Mouse (Mus musculus): ENCODE data around the gene Ttc5. TPM values are rescaled to one million over a fixed set of nuclear protein-coding genes. Genes with fewer than 3 reads are reported as not detected.
"Not testable (repeated sequence)": the region's sequence is repeated elsewhere in the genome, so short reads cannot be mapped to it uniquely, and the experiment has no call there.

Ttc5 gene
- total RNA-seq (2021), result 1 to 10 TPM; 6.2 to 6.4 TPM
- long read RNA-seq, experiment 1, transcript Ttc5-201 (10 exons, 1,842 nt), result major isoform, 15 of 17 reads
- long read RNA-seq, experiment 1, partial matches to known transcripts, result 0 of 17 reads
- long read RNA-seq, experiment 1, other reads (novel, unspliced or antisense), result 2 of 17 reads
- long read RNA-seq, experiment 2, transcript Ttc5-201 (10 exons, 1,842 nt), result major isoform, 11 of 15 reads
- long read RNA-seq, experiment 2, partial matches to known transcripts, result 0 of 15 reads
- long read RNA-seq, experiment 2, other reads (novel, unspliced or antisense), result 0 of 15 reads

- TF ChIP-seq CTCF (IDR thresholded peaks at IDR 0.05), result peak; percentile 98
- intact Hi-C loops (cut with DNase I), result no loop called here
- peak; percentile 92 for DNase-seq
- peak within 1 kb of the TSS; percentile 87 for H3K27ac ChIP-seq
- peak within 1 kb of the TSS; percentile 100 for H3K4me3 ChIP-seq
These were observed at the start of gene Ttc5 for GRCm38 (mm10) chr14:50785251-50785637. Gene Ttc5, minus strand, starts transcription at chr14:50785519.

GRCm38 (mm10) chr14:50834435-50834834 lies 49.1 kb upstream of the Ttc5 start:
- TF ChIP-seq CTCF (IDR thresholded peaks at IDR 0.05), result no peak
- DNase-seq, result no peak
- intact Hi-C loops (cut with DNase I), result no loop called here
- Histone ChIP-seq H3K27ac (no peak overlapping the region), H3K4me3 (no peak overlapping the region)

- DNase-seq, result no peak
- Histone ChIP-seq H3K4me3 (no peak overlapping the region), H3K27ac (no peak overlapping the region)
- intact Hi-C loops (cut with DNase I), result no loop called here
- TF ChIP-seq CTCF (IDR thresholded peaks at IDR 0.05), result no peak
These were observed 48.6 kb upstream of the Ttc5 start for GRCm38 (mm10) chr14:50833964-50834363.

- Histone ChIP-seq H3K4me3 (peak overlapping the region; percentile 37), H3K27ac (no peak overlapping the region)
- peak; percentile 41 for DNase-seq
- TF ChIP-seq CTCF (IDR thresholded peaks at IDR 0.05), result no peak
- intact Hi-C loops (cut with DNase I), result loop anchor here (10.0 kb wide), 1 partner anchor 65 kb away; no protein-coding TSS in a partner anchor
These were observed 44.6 kb upstream of the Ttc5 start for GRCm38 (mm10) chr14:50829878-50830277.

GRCm38 (mm10) chr14:50826579-50826978 lies 41.3 kb upstream of the Ttc5 start:
- intact Hi-C loops (cut with DNase I), result loop anchor here (10.0 kb wide), 1 partner anchor 62 kb away; no protein-coding TSS in a partner anchor
- H3K4me3 ChIP-seq, result no peak overlapping the region
- DNase-seq, result no peak
- no peak overlapping the region for H3K27ac ChIP-seq
- TF ChIP-seq CTCF (IDR thresholded peaks at IDR 0.05), result no peak

- DNase-seq, result no peak
- no peak for TF ChIP-seq CTCF (IDR thresholded peaks at IDR 0.05)
- intact Hi-C loops (cut with DNase I), result loop anchor here (10.0 kb wide), 1 partner anchor 59 kb away; no protein-coding TSS in a partner anchor
These were observed 38.9 kb upstream of the Ttc5 start for GRCm38 (mm10) chr14:50824219-50824618.

GRCm38 (mm10) chr14:50823240-50823639 lies 37.9 kb upstream of the Ttc5 start:
- peak; percentile 18; the same call in 1 of the 2 replicates for TF ChIP-seq CTCF (IDR thresholded peaks at IDR 0.05)
- no peak overlapping the region for H3K4me3 ChIP-seq
- H3K27ac ChIP-seq, result no peak overlapping the region
- no peak for DNase-seq
- intact Hi-C loops (cut with DNase I), result loop anchor here (10.0 kb wide), 1 partner anchor 58 kb away; no protein-coding TSS in a partner anchor

More at GRCm38 (mm10) chr14:50824219-50824618, 38.9 kb upstream of the Ttc5 start:
- no peak overlapping the region for H3K27ac ChIP-seq
- no peak overlapping the region for H3K4me3 ChIP-seq

GRCm38 (mm10) chr14:50813060-50813459 lies 27.7 kb upstream of the Ttc5 start:
- intact Hi-C loops (cut with DNase I), result no loop called here
- no peak overlapping the region for H3K27ac ChIP-seq
- TF ChIP-seq CTCF (IDR thresholded peaks at IDR 0.05), result no peak
- no peak overlapping the region for H3K4me3 ChIP-seq
- no peak for DNase-seq

- Histone ChIP-seq H3K27ac (peak within 1 kb of the TSS; percentile 89), H3K4me3 (peak within 1 kb of the TSS; percentile 79)
- DNase-seq, result peak; percentile 93
- no peak for TF ChIP-seq CTCF (IDR thresholded peaks at IDR 0.05)
- intact Hi-C loops (cut with DNase I), result loop anchor here (2.0 to 5.0 kb wide), 3 partner anchors 65 to 281 kb away; partner anchors contain the start of genes Pip4p1, Pnp and Tep1
These were observed 22.3 kb upstream of the Ttc5 start, which contains the start of the genes Ccnb1ip1 and Parp2 for GRCm38 (mm10) chr14:50807487-50808072. Gene Ccnb1ip1, minus strand, starts transcription at chr14:50807732. Gene Parp2, plus strand, starts transcription at chr14:50807841.

GRCm38 (mm10) chr14:50806469-50806868 lies 21.1 kb upstream of the Ttc5 start:
- H3K27ac ChIP-seq, result peak overlapping the region; percentile 89
- H3K4me3 ChIP-seq, result peak overlapping the region; percentile 79
- DNase-seq, result not testable (repeated sequence)
- intact Hi-C loops (cut with DNase I), result loop anchor here (2.0 to 5.0 kb wide), 3 partner anchors 66 to 282 kb away; partner anchors contain the start of genes Pip4p1, Pnp and Tep1

- intact Hi-C loops (cut with DNase I), result loop anchor here (5.0 kb wide), 2 partner anchors 68 to 128 kb away; partner anchors contain the start of genes Pip4p1, Pnp and Tep1
- no peak overlapping the region for H3K4me3 ChIP-seq
These were observed 19.4 kb upstream of the Ttc5 start for GRCm38 (mm10) chr14:50804683-50805082.

GRCm38 (mm10) chr14:50802843-50803562 lies 17.7 kb upstream of the Ttc5 start:
- intact Hi-C loops (cut with DNase I), result no loop called here
- DNase-seq, result no peak
- Histone ChIP-seq H3K4me3 (no peak overlapping the region), H3K27ac (no peak overlapping the region)
- peak; percentile 49 for TF ChIP-seq CTCF (IDR thresholded peaks at IDR 0.05)

More at GRCm38 (mm10) chr14:50804683-50805082, 19.4 kb upstream of the Ttc5 start:
- DNase-seq, result no peak
- no peak for TF ChIP-seq CTCF (IDR thresholded peaks at IDR 0.05)
- H3K27ac ChIP-seq, result no peak overlapping the region

Data from gastrocnemius, adult 2 months (tissue).